Mouse (Mus musculus) lung, adult 18-20 months (tissue): ENCODE measurements at regions not wholly inside any gene's neighbourhood (a gene's known extent, or its start where the extent isn't known, plus 50 kb on each side); places are given as distances from the start of the nearest gene placed in this dataset.

Source experiments
- DNase-seq, 2 experiments: peaks; one replicate each; pipeline ENCODE4 v3.0.0; 2022; ENCODE audit warnings: mixed read lengths in 2 of 2

DNA sequence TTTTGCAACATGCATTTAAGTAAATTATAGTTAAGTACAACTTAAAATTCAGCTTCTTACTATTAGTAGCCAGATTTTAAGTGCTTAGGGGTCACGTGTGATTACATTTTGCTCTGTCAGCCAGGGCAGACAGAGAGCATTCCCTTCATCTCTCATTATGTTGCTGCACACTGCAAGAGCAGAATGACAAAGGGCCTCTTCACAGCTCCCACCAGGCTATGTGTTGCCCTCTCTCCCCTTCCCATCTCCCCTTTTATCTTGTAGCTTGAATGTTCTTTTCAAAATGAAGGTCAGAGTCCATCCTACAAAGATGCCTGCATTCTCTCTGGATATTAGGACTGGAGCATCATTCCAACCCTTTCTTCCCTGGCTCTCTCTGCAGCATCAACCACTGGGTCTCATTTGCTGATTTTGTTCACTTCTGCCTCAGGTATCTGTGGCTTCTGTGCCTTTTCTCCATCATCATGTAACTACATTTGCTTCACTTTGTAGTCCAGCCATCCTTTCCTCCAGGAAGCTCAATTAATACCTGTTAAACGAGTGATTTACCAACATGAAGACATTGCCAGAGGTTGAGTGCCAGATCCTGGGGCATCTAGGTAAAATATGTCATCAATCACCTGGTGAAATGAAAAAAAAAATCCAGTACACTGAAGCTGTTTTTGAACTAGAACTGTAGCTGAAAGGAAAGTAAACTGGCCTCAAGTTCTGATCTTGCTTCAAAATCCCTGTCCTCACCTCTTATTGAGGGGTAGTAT lies 571.6 kb downstream of the Btbd3 start:
- no peak for DNase-seq

DNA sequence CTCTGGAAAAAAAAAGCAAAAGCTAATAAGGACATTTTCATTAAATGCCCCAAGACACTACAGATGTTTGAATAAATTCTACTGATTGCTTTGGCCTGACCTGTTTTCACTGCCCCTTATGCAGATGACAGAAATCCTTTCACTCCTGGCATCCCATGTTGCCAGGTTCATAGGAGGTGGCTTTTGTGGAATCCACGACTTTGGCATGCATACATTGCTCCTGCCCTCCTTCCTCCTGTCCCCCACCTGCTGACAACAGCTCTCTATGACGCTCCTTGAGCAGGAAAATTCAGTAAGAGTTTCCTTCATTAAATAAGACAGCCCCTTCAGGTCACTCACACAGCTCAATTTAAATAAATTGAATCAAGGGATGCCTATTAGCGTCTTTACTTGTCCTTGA lies 582.5 kb downstream of the Btbd3 start:
- no peak for DNase-seq

DNA sequence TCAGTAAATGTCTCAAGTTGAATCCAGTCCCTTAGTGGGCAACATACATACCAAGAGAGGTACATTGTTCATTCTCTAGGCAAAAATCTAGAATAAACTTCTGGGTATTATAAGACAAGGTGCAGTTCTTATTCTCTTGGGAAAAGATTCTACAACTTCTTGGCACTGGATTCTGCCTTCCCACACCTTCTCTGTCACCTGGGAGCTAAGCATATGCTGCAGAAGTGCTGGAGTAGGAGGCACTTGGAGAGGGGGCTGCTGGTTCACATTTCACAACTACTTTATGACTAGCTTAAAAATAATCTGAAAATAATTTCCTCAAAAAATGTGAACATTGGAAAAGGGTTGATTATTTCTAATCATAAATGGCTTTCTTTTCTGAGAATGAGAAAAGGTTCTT lies 602.8 kb downstream of the Btbd3 start:
- DNase-seq = no peak

DNA sequence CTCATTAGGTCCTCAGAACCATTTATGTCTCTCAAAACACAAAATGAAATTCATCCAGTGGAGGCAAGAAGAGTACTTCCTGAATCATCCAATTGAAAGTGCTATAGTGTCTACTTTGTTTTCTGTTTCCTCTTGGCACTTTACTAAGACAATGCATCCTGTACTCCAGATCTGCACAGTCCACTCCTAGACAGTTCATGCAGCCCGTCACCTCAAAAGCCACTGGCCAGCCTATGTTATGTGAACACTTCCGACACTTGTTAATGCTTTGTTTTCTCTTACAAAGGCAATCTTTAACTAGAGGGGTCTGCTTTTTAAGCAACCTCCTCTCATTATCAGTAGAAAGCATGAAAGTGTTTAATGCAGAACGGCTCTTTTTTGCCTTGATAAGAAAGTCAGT lies 597.1 kb upstream of the Sptlc3 start:
- DNase-seq = no peak

DNA sequence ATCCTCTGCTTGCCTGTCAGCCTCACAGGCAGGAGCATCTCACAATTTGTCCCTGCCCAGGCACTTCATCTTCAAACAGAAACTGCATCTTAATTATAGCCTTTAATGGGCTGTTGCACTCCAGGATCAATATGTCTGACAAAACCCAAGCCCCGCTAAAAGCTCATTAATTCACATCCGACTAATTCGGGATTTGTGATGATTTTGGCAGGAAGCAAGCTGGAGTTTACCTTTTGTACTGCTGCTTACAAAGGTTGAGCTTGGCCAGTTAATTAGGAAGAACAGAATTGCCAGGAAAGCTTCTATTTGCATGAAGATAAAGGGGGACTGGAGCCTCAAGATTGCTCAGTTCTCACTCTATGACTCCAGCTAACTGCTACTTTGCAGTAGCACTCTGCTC lies 596.6 kb upstream of the Sptlc3 start:
- DNase-seq = no peak

DNA sequence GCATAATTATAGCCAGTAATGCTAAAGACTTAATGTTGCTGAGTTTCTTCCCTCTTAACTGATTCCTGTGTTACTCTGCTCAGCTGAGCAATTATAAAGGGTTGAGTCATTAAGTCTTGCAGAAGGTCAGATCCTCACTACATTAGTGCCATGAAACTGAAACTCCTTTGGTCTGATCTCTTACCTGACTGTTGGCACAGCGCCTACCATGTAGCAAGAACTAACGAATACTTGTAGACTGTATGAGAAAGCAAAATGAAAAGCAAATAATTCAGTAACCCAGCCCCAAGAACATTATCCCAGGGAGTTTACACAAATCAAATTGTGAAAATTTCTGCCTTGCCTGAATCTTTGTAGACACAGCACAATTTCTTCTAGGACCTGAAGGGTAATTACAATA lies 556.5 kb upstream of the Sptlc3 start:
- DNase-seq = peak in 1 of 2 experiments; percentile 4

DNA sequence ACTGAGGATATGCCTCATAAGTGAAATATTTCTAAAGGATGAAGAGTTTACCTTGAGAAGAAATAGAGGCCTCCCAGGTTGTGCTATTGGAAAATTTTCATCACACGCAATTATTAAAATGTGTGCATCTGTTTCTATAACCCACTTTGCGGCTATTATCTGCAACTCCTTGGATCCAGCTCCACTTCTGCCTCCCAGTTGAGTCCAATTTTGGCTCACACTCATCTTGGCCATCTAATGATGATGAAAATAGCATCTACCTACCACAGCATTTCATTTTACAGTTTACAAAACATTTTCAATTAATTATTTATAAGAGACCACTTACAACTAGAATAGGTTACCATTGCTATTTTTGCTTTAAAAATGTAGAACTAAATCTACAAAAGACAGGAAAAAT lies 554.3 kb upstream of the Sptlc3 start:
- no peak for DNase-seq

DNA sequence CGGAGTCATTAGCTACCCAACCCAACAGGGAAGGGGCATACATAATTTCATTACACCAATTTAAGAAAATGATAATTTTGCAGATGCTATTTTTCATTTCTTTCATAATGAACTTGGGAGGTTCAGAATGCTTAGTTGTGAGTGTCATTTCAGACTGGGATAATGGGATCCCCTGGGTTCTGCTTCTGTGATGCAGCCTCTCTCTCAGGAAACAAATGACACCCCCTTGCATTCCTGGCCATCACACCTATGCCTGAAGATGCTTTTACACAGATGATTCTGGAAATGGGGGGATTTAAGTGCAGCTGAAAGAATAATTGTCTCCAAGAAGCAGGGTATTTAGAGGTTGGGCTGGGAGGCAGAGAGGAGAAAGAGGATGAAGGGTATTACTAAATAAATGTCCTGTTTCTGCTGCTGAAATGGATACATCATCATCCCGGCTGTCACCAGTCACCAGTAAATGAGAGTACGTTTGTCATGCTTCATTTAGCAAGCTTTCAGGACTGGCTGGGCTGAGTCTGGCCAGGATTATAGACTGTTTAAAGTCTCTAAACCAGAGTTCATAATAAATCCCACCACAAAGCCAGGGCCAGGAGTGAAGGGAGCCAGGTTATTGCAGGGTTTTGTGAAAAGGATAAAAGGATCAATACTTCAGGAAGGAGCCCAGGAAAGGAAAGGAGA lies 527.5 kb upstream of the Sptlc3 start:
- DNase-seq = no peak

DNA sequence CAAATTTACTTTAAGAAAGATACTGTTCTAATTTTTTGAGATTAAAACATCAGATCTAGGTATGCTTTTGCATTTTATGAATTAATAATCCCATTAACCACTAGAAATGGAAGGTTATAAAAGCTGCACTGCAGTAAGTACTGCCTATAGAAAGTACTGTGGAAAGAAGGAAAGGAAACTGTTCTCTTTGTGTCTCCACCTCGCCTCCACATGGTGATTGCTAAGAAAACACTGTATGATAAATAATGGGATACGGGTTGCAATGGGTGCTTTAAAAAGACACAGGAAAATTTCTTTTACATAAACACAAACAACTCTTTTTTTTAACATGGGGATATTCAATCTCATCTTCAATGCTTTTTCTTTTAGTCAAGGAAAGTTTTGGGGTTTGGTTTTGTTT lies 519.2 kb upstream of the Sptlc3 start:
- no peak for DNase-seq

DNA sequence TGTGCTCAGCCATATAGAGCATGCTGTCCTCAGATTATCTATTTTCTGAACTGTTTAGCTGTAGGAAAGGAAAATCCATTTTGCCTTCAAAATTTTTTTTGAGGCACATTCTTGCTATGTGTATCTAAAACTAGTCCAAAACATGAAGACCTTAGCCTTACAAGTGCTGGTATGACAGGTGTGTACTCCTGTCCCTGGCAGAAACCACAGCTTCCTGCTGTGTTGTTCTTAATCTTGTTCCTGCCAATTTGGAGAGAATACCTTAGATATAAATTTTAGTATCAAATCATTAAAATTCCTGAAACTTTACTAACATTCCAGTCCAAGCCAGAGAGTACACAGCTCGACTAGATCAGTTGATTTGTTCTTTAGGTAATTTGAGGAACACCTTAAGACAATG lies 503.7 kb upstream of the Sptlc3 start:
- no peak for DNase-seq

DNA sequence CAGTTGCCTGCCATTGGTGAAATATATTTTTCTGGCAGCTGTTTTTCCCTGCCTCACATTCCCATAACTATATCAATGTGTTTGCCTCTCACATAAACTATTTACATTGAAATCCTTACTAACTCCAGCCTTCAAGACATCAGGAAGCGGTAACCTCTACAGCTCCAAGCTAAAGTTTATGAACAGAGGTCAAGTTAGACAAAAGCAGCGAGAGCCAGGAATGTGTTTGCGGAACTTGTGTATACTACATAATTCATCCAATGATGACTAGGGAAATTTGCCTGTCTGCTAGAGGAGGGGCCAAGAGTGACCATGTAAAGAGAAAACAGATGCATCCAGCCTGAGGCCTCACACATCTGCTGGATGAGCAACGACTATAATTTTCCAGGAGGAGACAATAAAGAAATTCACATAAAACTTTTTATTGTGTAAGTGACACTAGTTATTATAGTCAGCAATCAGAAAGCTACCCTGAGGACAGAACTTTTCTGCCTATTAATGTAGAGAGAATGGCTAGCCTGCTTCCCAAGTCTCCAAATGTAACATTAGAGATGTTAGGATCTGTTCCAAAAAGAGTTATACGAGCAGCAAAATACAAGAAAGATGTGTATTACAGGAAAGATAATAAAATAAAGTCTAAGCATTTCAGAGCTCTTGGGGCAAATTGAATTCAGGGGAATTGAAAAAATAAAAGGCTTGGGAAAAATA lies 461.5 kb upstream of the Sptlc3 start:
- DNase-seq = no peak

DNA sequence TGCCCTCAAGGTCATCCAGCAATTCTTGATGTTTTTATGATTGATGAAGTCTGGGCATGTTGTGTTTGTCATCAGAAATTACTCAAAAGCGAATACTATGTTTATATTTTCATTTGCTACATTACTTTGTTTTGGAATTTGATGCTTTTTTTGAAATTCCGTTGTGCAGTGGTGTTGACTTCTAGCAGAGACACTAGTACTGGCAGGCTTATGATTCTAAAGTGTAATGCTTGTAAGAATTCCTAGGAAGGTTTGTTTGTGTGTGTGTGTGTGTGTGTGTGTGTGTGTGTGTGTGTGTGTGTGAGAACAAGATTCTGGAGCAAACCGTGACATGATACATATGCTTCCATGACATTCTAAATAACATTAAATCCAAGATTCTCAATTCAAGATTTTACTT lies 458.9 kb upstream of the Sptlc3 start:
- DNase-seq = no peak

DNA sequence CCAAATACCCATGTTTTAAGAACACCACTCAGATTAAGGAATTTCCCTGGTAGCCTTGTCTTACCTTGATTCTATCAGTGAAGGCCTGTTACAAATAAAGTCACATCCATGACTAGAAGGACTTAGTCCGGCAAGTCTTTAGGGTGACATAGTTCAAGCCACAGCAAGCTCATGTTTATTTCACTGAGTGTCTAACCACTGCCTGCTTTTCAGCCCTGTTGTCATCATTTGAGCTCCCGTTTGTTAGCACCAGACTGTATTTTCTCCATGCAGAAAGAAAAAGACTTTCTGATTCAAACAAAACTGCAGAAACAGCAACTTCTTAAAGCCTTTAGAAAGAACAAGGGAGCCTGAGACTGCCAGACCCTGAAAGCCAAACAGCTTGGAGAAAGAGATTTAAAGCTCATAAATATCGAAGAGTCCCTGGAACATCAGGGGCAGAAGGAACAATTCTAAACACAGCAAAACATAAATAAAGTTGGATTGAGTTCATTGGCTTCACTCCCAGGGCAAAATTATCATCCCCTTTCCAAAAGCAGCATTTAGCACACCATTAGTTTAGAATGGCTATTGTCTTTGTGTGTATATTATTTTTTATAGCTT lies 451.9 kb upstream of the Sptlc3 start:
- DNase-seq = no peak

DNA sequence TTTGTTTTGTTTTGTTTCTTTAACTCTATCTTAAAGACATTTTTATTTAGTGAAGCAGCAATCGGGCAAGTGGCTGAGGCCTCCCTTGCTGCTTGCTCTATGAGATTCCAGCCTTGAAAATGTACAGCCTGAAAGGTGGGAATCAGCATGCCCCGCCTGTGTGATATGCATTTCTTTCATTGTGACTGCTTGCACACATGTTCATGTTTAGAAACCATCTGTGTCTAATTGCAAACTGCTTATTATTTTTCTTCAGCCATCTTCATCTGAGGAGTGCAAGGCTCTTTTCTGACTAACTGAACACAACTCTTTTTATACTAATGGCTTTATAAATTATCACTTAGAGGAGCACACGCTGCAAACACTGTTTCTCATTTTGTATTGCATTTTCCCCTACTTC lies 449.0 kb upstream of the Sptlc3 start:
- DNase-seq = no peak

DNA sequence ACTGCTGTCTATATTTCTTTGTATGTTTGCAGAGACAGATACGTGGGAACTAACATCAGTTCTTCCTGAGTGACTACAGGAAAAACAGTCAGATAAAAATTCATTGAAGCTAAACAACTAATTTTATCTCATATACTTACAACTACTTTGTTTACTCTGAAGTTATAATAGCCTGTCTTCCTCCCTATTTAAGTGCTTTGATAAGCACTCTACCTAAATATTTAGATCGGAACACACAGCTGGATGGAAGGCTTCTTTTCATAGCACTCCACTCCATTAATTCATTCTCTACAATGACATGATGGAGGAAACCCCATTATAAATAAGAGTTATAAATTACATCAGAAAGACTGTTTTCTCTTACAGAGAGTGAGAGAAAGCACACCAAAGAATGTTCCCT lies 438.5 kb upstream of the Sptlc3 start:
- DNase-seq = no peak

DNA sequence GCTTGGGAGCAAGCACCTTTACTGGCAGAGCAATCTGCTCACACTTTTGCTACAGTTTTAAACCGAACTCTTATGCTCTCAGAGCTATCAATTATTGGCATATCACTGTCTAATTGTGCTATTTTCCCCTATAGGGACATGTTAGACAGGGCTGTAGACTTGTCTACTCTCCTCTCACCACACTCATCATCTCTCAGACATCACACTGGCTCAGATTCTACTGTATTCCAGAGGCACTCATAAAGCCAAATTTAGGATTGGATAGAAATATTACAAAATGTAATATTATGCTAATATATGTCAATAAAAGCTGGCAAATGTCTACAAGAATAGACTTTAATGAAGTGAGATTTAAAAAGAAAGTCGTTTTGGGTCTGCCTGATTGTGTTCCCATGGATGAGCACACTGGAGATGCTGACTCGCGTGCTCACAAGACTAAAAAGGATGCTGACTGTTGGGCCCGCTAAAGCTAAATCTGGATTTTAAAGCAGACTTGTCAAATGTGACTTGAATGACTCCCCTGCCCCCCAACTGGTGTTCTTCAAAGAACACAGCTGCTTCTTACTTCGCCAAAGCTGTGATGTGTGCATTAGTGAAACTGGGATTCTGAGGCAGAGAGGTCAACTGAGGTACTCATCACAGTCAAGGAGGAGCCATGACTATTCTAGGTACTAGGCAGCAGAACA lies 424.3 kb upstream of the Sptlc3 start:
- no peak for DNase-seq

DNA sequence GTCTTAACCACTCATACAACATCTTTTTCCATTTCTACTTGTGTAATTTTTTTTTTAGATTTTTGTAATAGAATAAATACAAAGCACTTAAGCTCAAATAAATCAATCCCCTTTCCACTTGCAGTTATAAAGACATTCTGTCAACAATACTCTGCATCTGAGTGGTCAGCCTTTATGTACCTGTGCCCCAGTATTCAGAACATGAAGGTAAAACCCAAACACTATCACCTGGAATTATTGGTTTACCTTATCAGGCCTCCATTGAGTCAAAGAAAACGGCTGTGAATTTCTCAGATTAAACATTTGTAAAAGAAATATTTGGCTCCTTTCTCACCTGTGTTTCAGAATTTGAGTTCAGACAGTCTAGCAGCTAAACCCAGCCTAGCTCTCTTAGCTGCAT lies 422.0 kb upstream of the Sptlc3 start:
- no peak for DNase-seq

DNA sequence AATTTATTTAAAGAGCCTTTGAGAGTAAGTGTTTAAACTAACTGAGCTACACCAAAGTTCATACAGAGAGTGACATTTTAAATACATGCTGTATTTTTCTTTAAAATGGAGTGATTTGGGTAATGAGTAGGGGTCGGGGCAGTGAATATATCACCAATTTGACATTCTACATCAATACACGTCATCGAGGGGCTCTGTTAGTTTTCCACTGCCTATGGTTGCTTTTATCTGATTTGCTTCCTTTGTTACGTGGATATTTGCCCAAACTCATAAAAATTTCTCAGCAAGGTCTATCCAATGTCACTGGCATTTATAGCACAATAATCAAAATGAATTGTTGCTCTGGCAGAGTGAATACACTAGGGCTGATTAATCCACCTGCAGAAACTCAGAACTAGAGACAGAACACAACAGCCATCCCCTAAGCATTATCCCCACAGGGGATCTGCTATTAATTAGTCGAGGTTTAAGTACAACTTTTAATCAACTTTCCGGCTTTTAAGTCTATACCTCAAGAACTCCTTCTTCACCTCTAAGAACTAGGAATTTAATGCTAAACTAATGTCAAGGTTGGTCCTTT lies 400.1 kb upstream of the Sptlc3 start:
- no peak for DNase-seq

DNA sequence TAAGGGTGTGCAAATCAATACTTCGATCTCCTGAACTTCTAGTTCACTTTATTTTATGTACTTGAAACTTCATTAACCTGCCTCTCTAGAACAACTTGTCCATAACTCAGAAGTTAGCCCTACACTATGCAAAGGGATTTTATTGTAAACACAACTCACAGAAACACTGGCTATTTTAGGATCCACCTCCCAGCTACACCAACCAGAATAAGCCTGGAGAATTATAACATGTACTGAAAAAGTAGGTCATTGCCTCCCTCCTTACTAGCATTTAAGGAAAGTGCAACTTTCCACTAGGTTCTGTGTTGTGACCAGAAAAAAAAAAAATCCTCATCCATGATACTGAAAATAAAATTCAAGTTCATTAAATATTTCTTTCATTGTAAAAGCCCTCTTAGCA lies 382.0 kb upstream of the Sptlc3 start:
- DNase-seq = no peak

DNA sequence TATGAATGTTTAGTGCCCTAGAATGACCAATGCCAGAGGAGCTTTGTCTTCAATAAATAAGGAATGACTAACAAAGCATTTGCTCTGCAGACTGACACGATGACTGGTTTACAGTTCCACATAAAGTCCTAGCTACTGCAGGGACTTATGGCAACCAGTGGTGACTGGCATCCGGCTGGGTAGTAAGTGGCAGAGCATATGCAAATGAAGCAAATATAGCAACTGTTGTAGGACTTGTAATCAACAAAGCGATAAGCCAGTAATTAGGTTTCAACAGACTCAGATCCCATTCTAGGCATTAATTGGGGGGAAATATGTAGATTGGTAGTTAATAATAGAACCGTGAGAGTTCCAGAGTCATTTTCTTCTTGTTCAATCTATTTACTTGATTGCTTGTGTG lies 379.2 kb upstream of the Sptlc3 start:
- no peak for DNase-seq

DNA sequence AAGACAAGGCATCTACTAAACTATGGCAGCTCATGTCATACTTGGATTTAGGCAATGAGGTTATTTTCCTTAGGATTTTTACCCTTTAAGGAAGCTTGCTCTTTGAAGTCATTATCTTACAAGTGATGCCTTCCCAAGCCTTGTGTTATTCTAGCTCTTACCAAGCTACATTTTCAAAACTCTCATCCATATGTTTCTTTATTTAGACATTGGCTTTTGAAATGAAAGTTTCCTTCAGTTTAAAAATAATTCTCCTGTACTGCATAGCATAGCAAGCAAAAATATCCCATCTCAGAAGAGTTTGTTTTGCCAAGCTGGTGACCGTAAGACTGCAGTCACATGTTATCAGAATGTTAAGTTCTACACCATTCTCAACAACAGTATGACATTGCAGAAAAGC lies 372.8 kb upstream of the Sptlc3 start:
- no peak for DNase-seq

DNA sequence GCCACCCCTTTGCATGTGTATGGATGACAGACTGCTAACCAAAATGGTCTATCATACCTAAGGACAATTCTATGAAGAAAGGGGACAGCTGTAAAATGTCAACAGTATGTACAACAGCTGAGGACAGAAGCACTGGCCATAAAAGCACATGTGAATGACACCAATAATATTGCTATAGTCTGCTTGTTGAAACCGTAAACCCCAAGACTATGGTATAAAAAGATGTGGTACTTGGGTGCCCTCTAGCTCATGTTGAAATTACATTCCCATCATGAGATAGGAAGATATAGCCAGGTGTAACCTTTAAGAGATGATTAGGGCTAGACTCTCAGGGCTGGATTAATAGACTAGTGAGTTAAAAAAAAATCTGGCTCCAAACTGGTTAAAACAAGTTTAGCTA lies 361.6 kb upstream of the Sptlc3 start:
- no peak for DNase-seq

DNA sequence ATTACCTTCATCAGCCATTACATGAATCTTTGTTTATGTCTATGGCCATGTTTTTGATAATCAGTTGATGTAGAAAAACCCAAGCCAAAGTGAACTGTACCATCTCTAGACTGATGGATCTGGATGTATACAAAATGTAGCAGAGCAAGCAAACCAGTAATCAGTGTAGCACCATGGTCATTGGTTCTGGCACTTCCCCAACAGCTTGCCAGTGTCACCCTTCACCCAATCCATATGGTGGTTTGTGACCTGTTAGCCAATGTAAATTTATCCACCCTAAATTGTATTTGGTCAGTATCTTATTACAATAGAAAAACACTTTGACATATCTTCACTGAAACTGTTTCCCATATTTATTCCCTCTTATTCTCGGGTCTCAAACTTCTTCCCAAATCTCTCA lies 346.7 kb upstream of the Sptlc3 start:
- DNase-seq = no peak
